Mouse (Mus musculus) heart, postnatal 14 days (tissue): ENCODE data around the gene Samd3. TPM values are rescaled to one million over a fixed set of nuclear protein-coding genes. Genes with fewer than 3 reads are reported as not detected.

ENCODE experiments used
- DNase-seq, 2 experiments: peaks; one replicate each; pipeline ENCODE4 v3.0.0; 2021 to 2022
- intact Hi-C: fragments of 180-260 bp; cut with DNase I; formaldehyde crosslinking; loops from one replicate; pipeline ENCODE4 v1.15.1; 2025
- total RNA-seq, 2 experiments: library from RNA; stranded (reverse); gene quantifications; 2 replicates each; pipeline ENCODE4 v1.2.3; 2021

Gene Samd3
- total RNA-seq, 2 experiments from 2014 or later, result not detected

DNA sequence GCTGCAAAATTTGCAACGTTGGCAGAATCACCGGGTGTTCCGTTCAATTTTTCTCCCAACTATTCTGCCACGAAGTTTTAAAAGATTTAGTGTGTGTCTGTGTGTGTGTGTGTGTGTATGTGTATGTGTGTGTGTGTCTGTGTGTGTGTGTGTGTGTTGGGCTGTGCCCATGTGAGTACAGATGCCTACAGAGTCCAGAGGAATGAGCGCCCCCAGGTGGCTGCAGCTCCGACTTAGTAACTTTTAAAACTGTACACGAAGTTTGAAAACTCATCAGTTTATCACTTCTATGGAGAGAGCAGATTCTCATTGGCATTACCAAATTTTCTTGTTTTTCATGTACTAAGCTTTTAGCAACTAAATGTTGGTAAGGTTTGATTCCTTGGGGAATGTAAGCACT lies 68.1 kb downstream of the Samd3 start:
- DNase-seq, result no peak

DNA sequence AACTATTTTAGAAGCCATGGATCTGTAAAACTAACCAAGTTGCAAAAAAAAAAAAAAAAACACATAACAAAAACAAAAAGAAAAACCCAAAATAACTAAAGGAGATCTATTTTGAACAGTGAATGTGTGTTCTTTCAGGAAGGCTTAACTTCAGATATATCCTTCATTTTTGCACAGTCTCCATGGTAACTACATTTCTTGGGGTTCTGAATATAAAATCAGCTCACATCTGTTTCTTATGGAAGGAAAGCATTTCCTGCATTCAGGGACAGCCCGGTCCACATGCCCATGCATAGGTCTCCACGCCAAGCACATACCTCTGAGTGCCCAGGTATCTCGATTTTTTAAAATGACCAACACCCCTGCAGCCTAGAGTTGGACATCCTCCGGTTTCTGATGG lies 72.8 kb downstream of the Samd3 start:
- DNase-seq, result no peak
- intact Hi-C loops, result no loop called here

More for the DNA sequence above, 68.1 kb downstream of the Samd3 start:
- intact Hi-C loops, result no loop called here

DNA sequence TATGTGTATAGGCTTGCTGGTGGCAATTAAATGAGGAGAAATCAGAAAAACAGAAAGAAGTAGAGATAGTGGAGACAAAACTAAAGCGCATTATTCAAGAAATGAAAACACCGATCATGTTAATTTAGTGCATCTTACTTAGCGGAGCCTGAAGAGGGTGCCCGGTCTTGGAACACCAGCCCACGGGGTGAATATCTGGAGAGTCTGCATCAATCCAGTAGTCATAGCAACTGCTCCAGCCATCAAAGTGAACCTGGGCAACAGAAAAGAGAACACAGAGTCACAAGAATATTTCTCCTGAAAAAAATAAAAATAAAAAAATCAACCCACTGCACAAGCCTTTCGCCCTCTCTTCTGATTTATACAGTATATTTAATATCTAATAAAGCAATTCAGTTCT lies 74.0 kb downstream of the Samd3 start:
- DNase-seq, result no peak

DNA sequence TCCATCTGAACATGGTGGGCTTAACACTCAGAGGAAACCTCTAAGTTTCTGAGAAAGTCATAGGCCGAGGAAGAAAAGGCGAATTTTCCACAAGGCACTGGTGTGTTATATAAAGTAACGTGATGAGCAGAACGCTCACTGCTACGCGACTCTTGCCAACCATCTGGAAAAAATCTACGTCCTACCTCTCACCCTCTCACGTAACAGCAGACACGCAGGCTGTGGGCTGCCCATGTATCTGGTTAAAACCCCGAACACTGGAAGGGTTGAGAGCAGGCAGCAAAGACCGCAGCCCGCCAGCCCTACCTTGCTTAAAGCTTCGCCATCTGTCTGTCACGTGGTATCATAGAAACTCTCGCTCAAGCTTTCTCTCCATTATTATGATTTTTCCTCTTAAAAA lies 84.8 kb downstream of the Samd3 start:
- DNase-seq, result no peak
- intact Hi-C loops, result no loop called here

More for the DNA sequence above, 74.0 kb downstream of the Samd3 start:
- intact Hi-C loops, result no loop called here

DNA sequence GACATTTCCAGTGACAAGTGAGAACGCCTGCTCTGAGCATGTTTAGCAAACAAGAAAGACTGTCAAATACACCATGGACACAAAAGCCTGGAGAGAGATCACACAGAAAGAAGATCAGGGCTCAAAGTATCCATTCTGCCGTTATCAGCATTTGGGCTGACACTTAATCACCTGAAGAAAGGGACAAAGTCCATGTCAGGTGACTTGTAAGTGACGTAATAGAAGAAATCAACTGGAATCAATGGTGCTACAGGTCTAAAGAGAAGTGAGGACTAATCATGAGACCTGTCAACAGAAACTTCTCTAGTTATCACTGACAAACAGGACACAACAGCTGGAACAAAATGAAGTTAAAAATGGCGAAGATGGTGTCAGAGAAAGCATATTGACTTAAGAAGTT lies 91.2 kb downstream of the Samd3 start:
- DNase-seq, result no peak
- intact Hi-C loops, result no loop called here

Other genes starting within 250 kb of the Samd3 start
- gene Gm9767, start 151.5 kb upstream of the Samd3 start, total RNA-seq, result not detected
- under 1 TPM; 0.10 to 0.20 TPM for gene Tmem200a, start 150.7 kb upstream of the Samd3 start, total RNA-seq
- 10 to 100 TPM; 10.1 to 10.9 TPM for gene L3mbtl3, start 146.3 kb downstream of the Samd3 start, total RNA-seq